Mouse (Mus musculus) heart, postnatal 0 days (tissue): ENCODE results near the gene Retreg1. TPM values are rescaled to one million over a fixed set of nuclear protein-coding genes. Genes with fewer than 3 reads are reported as not detected.
"Not testable (repeated sequence)": the region's sequence is repeated elsewhere in the genome, so short reads cannot be mapped to it uniquely, and the experiment has no call there.

Experiments used
- ATAC-seq: fragments of 200-750 bp; cut with Nextera tagmentation; 2 replicates; pipeline ENCODE4 v1.8.0; 2017; ENCODE audit warnings: low read depth, moderate number of reproducible peaks, moderate library complexity; ENCODE audit not compliant: insufficient read depth
- DNase-seq: peaks from one replicate; pipeline ENCODE4 v3.0.0-alpha.2; 2016; ENCODE audit warnings: low spot score
- H3K27ac ChIP-seq: fragments of 300-500 bp; sonication (generic); 2 replicates; pipeline ENCODE4 v1.5.1; 2014; ENCODE audit warnings: low read depth, mild to moderate bottlenecking
- H3K27me3 ChIP-seq: fragments of 300-500 bp; sonication (generic); 2 replicates; pipeline ENCODE4 v1.6.1; 2014; ENCODE audit warnings: low read length, mixed read lengths; ENCODE audit not compliant: control insufficient read depth, insufficient read depth
- H3K36me3 ChIP-seq: fragments of 300-500 bp; sonication (generic); replicated peaks from 2 replicates; pipeline ENCODE4 v1.6.1; 2014; ENCODE audit warnings: low read length, mixed read lengths; ENCODE audit not compliant: control insufficient read depth, insufficient read depth
- H3K4me1 ChIP-seq: fragments of 300-500 bp; sonication (generic); 2 replicates; pipeline ENCODE4 v1.6.1; 2014; ENCODE audit warnings: antibody characterized with exemption; ENCODE audit not compliant: control insufficient read depth, insufficient read depth
- H3K4me2 ChIP-seq: fragments of 300-500 bp; sonication (generic); 2 replicates; pipeline ENCODE4 v1.6.1; 2014; ENCODE audit warnings: low read depth, mild to moderate bottlenecking, low read length, moderate library complexity
- H3K4me3 ChIP-seq: fragments of 300-500 bp; sonication (generic); 2 replicates; pipeline ENCODE4 v1.5.1; 2014; ENCODE audit warnings: low read depth, low read length
- H3K9ac ChIP-seq: fragments of 300-500 bp; sonication (generic); replicated peaks from 2 replicates; pipeline ENCODE4 v1.6.1; 2014; ENCODE audit warnings: low read depth, low read length, mixed read lengths
- H3K9me3 ChIP-seq: fragments of 300-500 bp; sonication (generic); replicated peaks from 2 replicates; pipeline ENCODE4 v1.6.1; 2016; ENCODE audit warnings: low read length; ENCODE audit not compliant: control insufficient read depth
- CTCF ChIP-seq: IDR thresholded peaks from 2 replicates; pipeline ENCODE4 v1.5.1; 2016; ENCODE audit warnings: antibody characterized with exemption, control low read depth, low read depth
- EP300 ChIP-seq: IDR thresholded peaks from 2 replicates; pipeline ENCODE4 v1.6.1; 2016; ENCODE audit warnings: antibody characterized with exemption, low read depth
- WGBS: fragments of 180-500 bp; shearing (Covaris S2); extraction: QIAGEN DNeasy Blood & Tissue Kit; methylation state at CpG from one replicate; pipeline ENCODE4 v1.1.7; 2014; 5-methylcytosine and 5-hydroxymethylcytosine counted together
- polyA plus RNA-seq: library from polyadenylated mRNA; unstranded; fragments of >200 nt; fragmentation: Nextera tagmentation; extraction: Ambion mirVana; gene quantifications from 2 replicates; pipeline ENCODE4 v1.2.1, GENCODE M21; 2015
- total RNA-seq: library from RNA; depleted of rRNA; stranded (reverse); fragments of >200 nt; gene quantifications from 2 replicates; pipeline ENCODE4 v1.2.3, GENCODE M21; 2014; ENCODE audit warnings: low replicate concordance

Retreg1 gene
- total and polyA plus RNA-seq, 2 experiments from 2014 or later = 141 to 157 TPM

GRCm38 (mm10) chr15:25971596-25971995 is 128.6 kb downstream of the Retreg1 start:
- no peak overlapping the region for H3K9ac ChIP-seq
- no peaks in the 10 kb centered on the region for H3K27me3 ChIP-seq
- whole genome bisulfite sequencing = 78% methylated on average over 9 of the region's 9 CpGs
- peaks cover 39% of the 10 kb centered on the region for H3K36me3 ChIP-seq
- no peak for TF ChIP-seq EP300
- TF ChIP-seq CTCF = no peak
- H3K9me3 ChIP-seq = no peaks in the 10 kb centered on the region
- DNase-seq (no peak), ATAC-seq (no peak)
- H3K4me2 ChIP-seq = no peak overlapping the region
- no peaks in the 10 kb centered on the region for H3K4me1 ChIP-seq
- no peak overlapping the region for H3K27ac ChIP-seq
- H3K4me3 ChIP-seq = no peak overlapping the region

- Histone ChIP-seq H3K27me3 (no peaks in the 10 kb centered on the region), H3K36me3 (peaks cover 36% of the 10 kb centered on the region), H3K4me2 (no peak overlapping the region), H3K27ac (no peak overlapping the region), H3K4me1 (no peaks in the 10 kb centered on the region), H3K9ac (no peak overlapping the region), H3K4me3 (no peak overlapping the region), H3K9me3 (no peaks in the 10 kb centered on the region)
- ATAC-seq = no peak
- WGBS = 75% methylated on average over 5 of the region's 5 CpGs
- no peak for DNase-seq
- TF ChIP-seq CTCF = no peak
- no peak for TF ChIP-seq EP300
These were observed 129.8 kb downstream of the Retreg1 start for GRCm38 (mm10) chr15:25972758-25973157.

- no peak for TF ChIP-seq EP300
- TF ChIP-seq CTCF = no peak
- H3K4me1 ChIP-seq = no peaks in the 10 kb centered on the region
These were observed 131.4 kb downstream of the Retreg1 start for GRCm38 (mm10) chr15:25974352-25974751.

GRCm38 (mm10) chr15:25975810-25976209 is 132.8 kb downstream of the Retreg1 start:
- DNase-seq = peak; percentile 33
- Histone ChIP-seq H3K27ac (no peak overlapping the region), H3K9ac (no peak overlapping the region), H3K27me3 (no peaks in the 10 kb centered on the region), H3K4me1 (no peaks in the 10 kb centered on the region), H3K4me3 (no peak overlapping the region), H3K9me3 (no peaks in the 10 kb centered on the region), H3K36me3 (peaks cover 23% of the 10 kb centered on the region), H3K4me2 (no peak overlapping the region)
- TF ChIP-seq EP300 (no peak), CTCF (no peak)
- 29% methylated on average over 6 of the region's 6 CpGs for WGBS
- ATAC-seq = peak; percentile 68

More at GRCm38 (mm10) chr15:25974352-25974751, 131.4 kb downstream of the Retreg1 start:
- ATAC-seq (no peak), DNase-seq (no peak)
- Histone ChIP-seq H3K9me3 (no peaks in the 10 kb centered on the region), H3K9ac (no peak overlapping the region), H3K36me3 (peaks cover 33% of the 10 kb centered on the region), H3K27ac (no peak overlapping the region), H3K4me3 (no peak overlapping the region), H3K4me2 (no peak overlapping the region), H3K27me3 (no peaks in the 10 kb centered on the region)
- 84% methylated on average over 4 of the region's 4 CpGs for WGBS

- H3K36me3 ChIP-seq = peaks cover 15% of the 10 kb centered on the region
- ATAC-seq, H3K27me3 ChIP-seq, H3K9me3 ChIP-seq, DNase-seq: not testable (repeated sequence)
- H3K4me2 ChIP-seq = peak overlapping the region; percentile 93
- H3K4me3 ChIP-seq = peak overlapping the region; percentile 100
- peak overlapping the region; percentile 98; the same call in 1 of the 2 replicates for H3K9ac ChIP-seq
- peak overlapping the region; percentile 96 for H3K27ac ChIP-seq
- peaks cover 15% of the 10 kb centered on the region for H3K4me1 ChIP-seq
- 18% methylated on average over 6 of the region's 6 CpGs for WGBS
These were observed 140.6 kb downstream of the Retreg1 start for GRCm38 (mm10) chr15:25983614-25984013.

- Histone ChIP-seq H3K9ac (peak within 1 kb of the TSS; percentile 98), H3K4me1 (peaks cover 15% of the 10 kb centered on the region), H3K4me2 (peak within 1 kb of the TSS; percentile 93), H3K27me3 (no peaks in the 10 kb centered on the region), H3K9me3 (no peaks in the 10 kb centered on the region), H3K36me3 (peaks cover 20% of the 10 kb centered on the region), H3K4me3 (peak within 1 kb of the TSS; percentile 100), H3K27ac (peak within 1 kb of the TSS; percentile 96)
- TF ChIP-seq CTCF = no peak
- no peak for TF ChIP-seq EP300
- WGBS = under 1% methylated on average over 57 of the region's 57 CpGs
- peak; percentile 99 for DNase-seq
- ATAC-seq = peak; percentile 97
These were observed 141.2 kb downstream of the Retreg1 start, which contains the start of gene Zfp622 for GRCm38 (mm10) chr15:25984067-25984733. Gene Zfp622, plus strand, starts transcription at chr15:25984366.
